Mouse (Mus musculus): ENCODE data around the gene Saa2. TPM values are rescaled to one million over a fixed set of nuclear protein-coding genes. Genes with fewer than 3 reads are reported as not detected.
A peak's percentile ranks its signal among the peaks of the same experiment; 100 is the strongest.
"Not testable (repeated sequence)": the region's sequence is repeated elsewhere in the genome, so short reads cannot be mapped to it uniquely, and the experiment has no call there.

Saa2 gene
- polyA plus RNA-seq, 1 experiment: not detected

DNA sequence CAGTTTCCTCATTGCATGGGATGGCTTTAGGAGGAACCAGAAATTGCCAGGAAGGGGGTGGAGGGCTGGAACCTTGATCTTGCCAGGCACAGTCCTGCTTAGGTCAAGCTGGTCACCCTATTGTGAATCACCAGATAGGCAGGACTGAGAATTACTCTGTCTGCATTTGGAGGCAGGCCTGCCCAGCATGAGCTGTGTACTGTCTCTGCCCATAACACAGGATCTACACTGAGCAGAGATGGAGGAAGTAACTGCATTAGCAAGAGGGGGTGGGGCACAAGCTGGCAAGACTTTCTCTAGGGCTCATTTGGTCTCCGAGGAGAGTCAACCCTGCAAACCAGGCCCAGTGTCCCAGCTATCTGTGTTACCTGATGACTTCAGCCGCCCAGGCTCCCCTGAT lies 16.6 kb upstream of the Saa2 start:
- DNase-seq: no peak
- no peak for TF ChIP-seq POLR2A (IDR thresholded peaks at IDR 0.05; ENCODE audit: low read depth, low read length)
- no peak for TF ChIP-seq CTCF (conservative IDR thresholded peaks at IDR 0.05; ENCODE audit: insufficient read depth, insufficient read length, low read depth, low read length)
- 87% methylated on average over 2 of the region's 2 CpGs for WGBS
- H3K4me1 ChIP-seq (ENCODE audit: control insufficient read depth, insufficient read depth, low read length): peaks cover 7% of the 10 kb centered on the region; the same call in 1 of the 2 replicates
- no peak overlapping the region for H3K27ac ChIP-seq (ENCODE audit: insufficient read depth, low read depth, low read length)
- H3K27me3 ChIP-seq (replicated peaks; ENCODE audit: control insufficient read depth, insufficient read depth, low read length): no peaks in the 10 kb centered on the region
- H3K4me3 ChIP-seq (ENCODE audit: insufficient read depth, low read depth, low read length): no peak overlapping the region
- no peaks in the 10 kb centered on the region for H3K36me3 ChIP-seq (ENCODE audit: control insufficient read depth, insufficient read depth, low read length)

DNA sequence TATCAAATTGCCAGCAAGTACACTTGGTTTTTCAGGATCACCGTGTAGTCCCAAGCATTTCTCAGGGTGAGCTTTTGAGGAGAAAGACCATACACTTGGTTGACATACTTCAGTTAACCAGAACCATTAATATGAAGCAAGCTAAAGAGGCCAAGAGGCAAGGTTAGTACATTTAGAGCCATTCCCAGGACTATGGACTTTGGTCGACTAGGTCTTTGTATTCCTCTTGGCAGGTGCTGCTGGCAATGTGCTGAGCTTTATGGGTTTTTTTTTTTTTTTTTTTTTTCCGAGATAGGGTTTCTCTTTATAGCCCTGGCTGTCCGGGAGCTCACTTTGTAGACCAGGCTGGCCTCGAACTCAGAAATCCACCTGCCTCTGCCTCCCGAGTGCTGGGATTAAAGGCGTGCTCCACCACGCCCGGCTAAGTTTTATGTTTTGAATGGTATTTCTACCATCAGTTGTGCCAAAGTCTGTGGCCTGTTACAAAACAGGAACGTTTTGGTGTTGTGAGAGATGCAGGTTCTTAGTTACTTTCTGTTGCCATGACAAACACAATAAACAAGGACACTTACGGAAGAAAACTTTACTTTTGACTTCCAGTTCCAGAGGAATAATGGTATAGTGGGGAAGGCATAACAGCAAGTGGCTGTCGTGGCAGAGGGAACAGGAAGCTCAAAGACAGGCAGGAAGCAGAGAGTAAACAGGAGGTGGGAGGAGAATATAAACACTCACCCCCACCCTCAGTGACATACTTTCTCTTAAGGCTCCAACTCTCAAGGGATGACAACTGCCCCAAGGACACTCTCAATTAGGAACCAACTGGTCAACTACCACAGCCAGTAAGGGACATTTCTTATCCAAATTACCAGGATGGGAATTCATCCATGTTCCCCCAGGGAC lies 12.8 kb upstream of the Saa2 start:
- peak; percentile 87 for DNase-seq
- WGBS: 48% methylated on average over 12 of the region's 12 CpGs

DNA sequence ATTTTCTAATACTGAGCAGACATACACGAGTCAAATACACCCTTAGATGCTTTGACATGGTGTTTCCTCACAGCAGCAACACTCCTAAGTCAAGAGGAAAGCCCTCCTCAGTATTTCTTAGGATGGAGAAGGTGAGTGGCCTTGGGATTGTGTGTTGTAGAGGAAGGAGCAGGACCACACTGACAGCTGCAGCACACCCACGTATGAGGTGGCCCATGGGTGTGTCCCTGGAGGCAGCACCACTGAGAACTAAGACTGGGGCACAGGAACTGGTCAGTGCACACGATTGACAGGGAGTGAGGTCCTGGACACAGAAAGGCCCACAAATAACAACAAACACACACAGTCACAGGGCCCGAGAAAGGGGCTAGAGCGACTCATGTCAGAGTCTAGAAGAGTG lies 11.5 kb upstream of the Saa2 start:
- not testable (repeated sequence) for H3K4me3 ChIP-seq (ENCODE audit: insufficient read depth, low read depth, low read length); DNase-seq; H3K4me1 ChIP-seq (ENCODE audit: control insufficient read depth, insufficient read depth, low read length); H3K27ac ChIP-seq (ENCODE audit: insufficient read depth, low read depth, low read length); H3K27me3 ChIP-seq (replicated peaks; ENCODE audit: control insufficient read depth, insufficient read depth, low read length); H3K36me3 ChIP-seq (ENCODE audit: control insufficient read depth, insufficient read depth, low read length)
- 80% methylated on average over 5 of the region's 5 CpGs for WGBS

More for the DNA sequence above, 12.8 kb upstream of the Saa2 start:
- peaks cover 7% of the 10 kb centered on the region; the same call in 1 of the 2 replicates for H3K4me1 ChIP-seq (ENCODE audit: control insufficient read depth, insufficient read depth, low read length)
- TF ChIP-seq CTCF (conservative IDR thresholded peaks at IDR 0.05; ENCODE audit: insufficient read depth, insufficient read length, low read depth, low read length): no peak
- no peak overlapping the region for H3K4me3 ChIP-seq (ENCODE audit: insufficient read depth, low read depth, low read length)
- H3K36me3 ChIP-seq (ENCODE audit: control insufficient read depth, insufficient read depth, low read length): no peaks in the 10 kb centered on the region
- no peaks in the 10 kb centered on the region for H3K27me3 ChIP-seq (replicated peaks; ENCODE audit: control insufficient read depth, insufficient read depth, low read length)
- H3K27ac ChIP-seq (ENCODE audit: insufficient read depth, low read depth, low read length): peak overlapping the region; percentile 72

DNA sequence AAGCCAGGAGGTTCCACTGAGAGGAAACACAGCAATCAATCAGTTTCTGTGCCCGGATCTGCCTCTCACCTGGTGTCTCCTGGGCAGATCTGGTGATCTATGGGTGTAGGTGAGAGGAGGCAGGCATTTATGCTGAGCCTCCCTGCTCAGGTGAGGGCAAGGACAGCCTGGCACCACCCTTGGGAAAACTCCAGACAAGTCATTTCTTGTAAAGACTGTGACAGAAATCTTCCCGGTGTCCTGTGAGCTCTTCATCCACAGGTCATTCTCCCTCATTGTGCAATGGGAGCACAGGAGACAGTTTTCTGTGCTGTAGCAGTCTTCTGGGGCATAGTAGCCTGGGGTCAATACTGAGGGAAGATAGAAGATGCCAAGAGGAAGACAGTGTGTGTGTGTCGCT lies 8.7 kb upstream of the Saa2 start, which contains the start of gene Saa1:
Saa1 (minus strand) TSS at position 101 of the 400 bp plus-strand sequence.
- 50% methylated on average over 3 of the region's 3 CpGs for WGBS
- not testable (repeated sequence) for H3K4me1 ChIP-seq (ENCODE audit: control insufficient read depth, insufficient read depth, low read length); H3K27me3 ChIP-seq (replicated peaks; ENCODE audit: control insufficient read depth, insufficient read depth, low read length); H3K27ac ChIP-seq (ENCODE audit: insufficient read depth, low read depth, low read length); H3K36me3 ChIP-seq (ENCODE audit: control insufficient read depth, insufficient read depth, low read length); H3K4me3 ChIP-seq (ENCODE audit: insufficient read depth, low read depth, low read length); DNase-seq

DNA sequence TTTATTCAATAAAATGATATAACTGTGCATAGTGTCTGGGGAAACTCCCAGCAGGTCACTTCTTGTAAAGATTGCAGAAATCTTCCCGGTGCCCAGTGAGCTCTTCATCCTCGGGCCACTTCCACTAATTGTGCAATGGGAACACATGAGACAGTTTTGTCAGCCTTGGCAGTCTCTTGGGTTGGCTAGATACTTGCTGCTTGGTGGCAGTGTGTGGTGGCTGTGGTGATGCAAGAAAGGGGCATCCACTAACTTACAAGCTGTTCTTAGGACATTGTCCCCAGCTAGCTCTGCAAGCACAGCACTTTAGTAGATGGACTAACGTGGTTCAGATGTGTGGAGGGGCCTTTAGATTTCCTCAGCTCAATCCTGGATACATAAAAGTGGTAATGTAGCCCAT lies 5.8 kb upstream of the Saa2 start:
- Histone ChIP-seq H3K4me3 (ENCODE audit: insufficient read depth, low read depth, low read length) (no peak overlapping the region), H3K27ac (ENCODE audit: insufficient read depth, low read depth, low read length) (no peak overlapping the region), H3K36me3 (ENCODE audit: control insufficient read depth, insufficient read depth, low read length) (no peaks in the 10 kb centered on the region), H3K27me3 (replicated peaks; ENCODE audit: control insufficient read depth, insufficient read depth, low read length) (no peaks in the 10 kb centered on the region), H3K4me1 (ENCODE audit: control insufficient read depth, insufficient read depth, low read length) (no peaks in the 10 kb centered on the region)
- WGBS: 75% methylated on average over 3 of the region's 3 CpGs
- peak; percentile 8 for DNase-seq
- no peak for TF ChIP-seq POLR2A (IDR thresholded peaks at IDR 0.05; ENCODE audit: low read depth, low read length)
- TF ChIP-seq CTCF (conservative IDR thresholded peaks at IDR 0.05; ENCODE audit: insufficient read depth, insufficient read length, low read depth, low read length): no peak

- H3K4me1 ChIP-seq (ENCODE audit: control insufficient read depth, insufficient read depth, low read length): no peaks in the 10 kb centered on the region
- H3K27me3 ChIP-seq (replicated peaks; ENCODE audit: control insufficient read depth, insufficient read depth, low read length): no peaks in the 10 kb centered on the region
- no peak overlapping the region for H3K4me3 ChIP-seq (ENCODE audit: insufficient read depth, low read depth, low read length)
- no peaks in the 10 kb centered on the region for H3K36me3 ChIP-seq (ENCODE audit: control insufficient read depth, insufficient read depth, low read length)
- WGBS: 84% methylated on average over 7 of the region's 7 CpGs
- TF ChIP-seq CTCF (conservative IDR thresholded peaks at IDR 0.05; ENCODE audit: insufficient read depth, insufficient read length, low read depth, low read length): no peak
- no peak for TF ChIP-seq POLR2A (IDR thresholded peaks at IDR 0.05; ENCODE audit: low read depth, low read length)
- DNase-seq: no peak
- H3K27ac ChIP-seq (ENCODE audit: insufficient read depth, low read depth, low read length): no peak overlapping the region
These were observed 5.2 kb upstream of the Saa2 start for GRCm38 (mm10) chr7:46746381-46746780.

GRCm38 (mm10) chr7:46748459-46748858 lies 3.1 kb upstream of the Saa2 start:
- Histone ChIP-seq H3K4me1 (ENCODE audit: control insufficient read depth, insufficient read depth, low read length) (no peaks in the 10 kb centered on the region), H3K36me3 (ENCODE audit: control insufficient read depth, insufficient read depth, low read length) (no peaks in the 10 kb centered on the region), H3K27me3 (replicated peaks; ENCODE audit: control insufficient read depth, insufficient read depth, low read length) (no peaks in the 10 kb centered on the region), H3K27ac (ENCODE audit: insufficient read depth, low read depth, low read length) (no peak overlapping the region), H3K4me3 (ENCODE audit: insufficient read depth, low read depth, low read length) (no peak overlapping the region)
- no peak for TF ChIP-seq CTCF (conservative IDR thresholded peaks at IDR 0.05; ENCODE audit: insufficient read depth, insufficient read length, low read depth, low read length)
- no peak for TF ChIP-seq POLR2A (IDR thresholded peaks at IDR 0.05; ENCODE audit: low read depth, low read length)
- DNase-seq: no peak
- 48% methylated on average over 3 of the region's 3 CpGs for WGBS

Data from kidney, adult 2 months (tissue).